Mouse (Mus musculus): Measurements from ENCODE around the gene Dcun1d4.
"Not testable (repeated sequence)": the region's sequence is repeated elsewhere in the genome, so short reads cannot be mapped to it uniquely, and the experiment has no call there.

Dcun1d4 gene

GRCm38 (mm10) chr5:73547252-73547651, 66.5 kb downstream of the Dcun1d4 start:
- no peak for DNase-seq (ENCODE audit: low read depth)

GRCm38 (mm10) chr5:73548237-73548636, 67.4 kb downstream of the Dcun1d4 start:
- DNase-seq (ENCODE audit: low read depth), result no peak

GRCm38 (mm10) chr5:73548838-73549237, 68.0 kb downstream of the Dcun1d4 start:
- DNase-seq (ENCODE audit: low read depth), result no peak

GRCm38 (mm10) chr5:73551836-73552235, 71.0 kb downstream of the Dcun1d4 start:
- no peak for DNase-seq (ENCODE audit: low read depth)

- DNase-seq (ENCODE audit: low read depth), result no peak
These were observed 73.1 kb downstream of the Dcun1d4 start for GRCm38 (mm10) chr5:73553903-73554302.

- no peak for DNase-seq (ENCODE audit: low read depth)
These were observed 74.5 kb downstream of the Dcun1d4 start for GRCm38 (mm10) chr5:73555096-73555852.

GRCm38 (mm10) chr5:73556733-73557425, 76.1 kb downstream of the Dcun1d4 start:
- DNase-seq (ENCODE audit: low read depth), result no peak

GRCm38 (mm10) chr5:73558756-73559155, 78.0 kb downstream of the Dcun1d4 start:
- DNase-seq (ENCODE audit: low read depth), result no peak

- no peak for DNase-seq (ENCODE audit: low read depth)
These were observed 83.2 kb downstream of the Dcun1d4 start for GRCm38 (mm10) chr5:73564038-73564437.

- DNase-seq (ENCODE audit: low read depth), result no peak
These were observed 85.3 kb downstream of the Dcun1d4 start for GRCm38 (mm10) chr5:73566119-73566518.

GRCm38 (mm10) chr5:73566892-73567291, 86.1 kb downstream of the Dcun1d4 start:
- no peak for DNase-seq (ENCODE audit: low read depth)

GRCm38 (mm10) chr5:73569181-73569580, 88.4 kb downstream of the Dcun1d4 start:
- peak; percentile 11 for DNase-seq (ENCODE audit: low read depth)

- DNase-seq (ENCODE audit: low read depth), result no peak
These were observed 90.8 kb downstream of the Dcun1d4 start for GRCm38 (mm10) chr5:73571395-73572156.

- peak; percentile 70 for DNase-seq (ENCODE audit: low read depth)
These were observed 92.0 kb downstream of the Dcun1d4 start for GRCm38 (mm10) chr5:73572846-73573245.

GRCm38 (mm10) chr5:73573789-73574188, 93.0 kb downstream of the Dcun1d4 start:
- no peak for DNase-seq (ENCODE audit: low read depth)

GRCm38 (mm10) chr5:73574616-73575015, 93.8 kb downstream of the Dcun1d4 start:
- DNase-seq (ENCODE audit: low read depth), result no peak

- DNase-seq (ENCODE audit: low read depth), result no peak
These were observed 95.9 kb downstream of the Dcun1d4 start for GRCm38 (mm10) chr5:73576708-73577107.

- DNase-seq (ENCODE audit: low read depth), result no peak
These were observed 97.3 kb downstream of the Dcun1d4 start for GRCm38 (mm10) chr5:73578131-73578530.

GRCm38 (mm10) chr5:73584011-73584410, 103.2 kb downstream of the Dcun1d4 start:
- not testable (repeated sequence) for DNase-seq (ENCODE audit: low read depth)

GRCm38 (mm10) chr5:73585212-73586115, 104.7 kb downstream of the Dcun1d4 start:
- DNase-seq (ENCODE audit: low read depth), result no peak

- no peak for DNase-seq (ENCODE audit: low read depth)
These were observed 105.8 kb downstream of the Dcun1d4 start for GRCm38 (mm10) chr5:73586597-73586996.

- DNase-seq (ENCODE audit: low read depth), result no peak
These were observed 106.3 kb downstream of the Dcun1d4 start for GRCm38 (mm10) chr5:73587119-73587518.

Measured in 416B (cell line).